Comparison of ENCODE assay signal across 8 mouse cellular contexts in the genomic region with DNA sequence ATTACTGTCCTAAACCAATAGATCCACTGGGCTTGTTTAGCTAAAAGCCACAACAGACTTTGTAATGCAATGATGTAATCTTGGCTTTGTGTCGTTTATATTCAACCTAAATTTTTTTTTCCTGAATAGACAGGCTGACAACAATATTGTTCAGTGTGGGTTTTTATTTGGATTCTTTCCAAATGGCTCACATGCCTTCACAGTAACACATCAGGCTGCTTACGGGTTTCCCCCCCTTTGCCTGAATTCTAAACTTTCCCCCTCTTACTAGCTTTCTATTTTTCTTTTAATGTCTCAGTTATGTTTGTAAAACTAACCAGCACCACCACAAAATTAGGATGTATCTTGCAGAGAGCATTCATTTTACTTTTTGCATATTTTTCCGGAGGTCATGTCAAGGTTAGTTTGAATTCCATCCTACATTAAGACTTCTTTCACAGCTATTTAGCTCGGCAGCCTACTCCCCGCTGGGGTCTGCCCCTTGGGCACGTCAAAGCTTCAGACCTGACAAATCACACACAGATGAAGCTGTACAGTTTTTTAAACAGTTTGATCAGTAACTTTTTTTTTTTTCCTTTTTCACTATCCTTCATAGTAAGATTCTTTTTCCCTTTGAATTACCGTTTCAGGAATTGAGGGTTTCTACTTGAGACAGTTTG.
A peak's percentile ranks its signal among the peaks of the same experiment; 100 is the strongest.
DNase-seq lines count a peak whose midpoint lies in the region; ATAC-seq lines count a peak whose summit lies in the region.

No protein-coding gene starts in this region.

- 21% methylated on average over 7 of the region's 7 CpGs for WGBS in heart, embryonic 16.5 days
- WGBS in heart, embryonic 11.5 days (ENCODE audit: insufficient replicate concordance) = 29% methylated on average over 7 of the region's 7 CpGs
- 4% methylated on average over 7 of the region's 7 CpGs for WGBS in hindbrain, embryonic 13.5 days
- 7% methylated on average over 7 of the region's 7 CpGs for WGBS in neural tube, embryonic 11.5 days

- H3K4me2 ChIP-seq in heart, embryonic 16.5 days (ENCODE audit: low read depth, low read length) = peak overlapping the region; percentile 40
- no peak overlapping the region; the same call in 1 of the 2 replicates for H3K4me2 ChIP-seq in heart, embryonic 11.5 days
- H3K4me2 ChIP-seq in hindbrain, embryonic 13.5 days = peak overlapping the region; percentile 11; the same call in 1 of the 2 replicates
- no peak overlapping the region for H3K4me2 ChIP-seq in neural tube, embryonic 11.5 days (ENCODE audit: low read depth)

- H3K27me3 ChIP-seq in heart, embryonic 16.5 days (ENCODE audit: control insufficient read depth, insufficient read depth, low read length) = no peaks in the 10 kb centered on the region
- H3K27me3 ChIP-seq in heart, embryonic 11.5 days (ENCODE audit: control insufficient read depth, insufficient read depth, low read length) = no peaks in the 10 kb centered on the region
- H3K27me3 ChIP-seq in hindbrain, embryonic 13.5 days = no peaks in the 10 kb centered on the region
- no peaks in the 10 kb centered on the region for H3K27me3 ChIP-seq in neural tube, embryonic 11.5 days (ENCODE audit: control insufficient read depth, insufficient read depth, low read length)

- ATAC-seq in heart, embryonic 16.5 days (replicated peaks; ENCODE audit: extremely low read depth, insufficient read depth, low FRiP score) = no peak
- no peak for ATAC-seq in heart, embryonic 11.5 days (replicated peaks; ENCODE audit: insufficient number of reproducible peaks, low FRiP score, low TSS enrichment)
- no peak for ATAC-seq in hindbrain, embryonic 13.5 days (ENCODE audit: low FRiP score)
- ATAC-seq in neural tube, embryonic 11.5 days (ENCODE audit: insufficient read depth, low FRiP score, low TSS enrichment) = peak; percentile 36; the same call in 1 of the 2 replicates

- H3K9ac ChIP-seq in heart, embryonic 16.5 days (ENCODE audit: low read length) = peak overlapping the region; percentile 25; the same call in 1 of the 2 replicates
- no peak overlapping the region for H3K9ac ChIP-seq in heart, embryonic 11.5 days (ENCODE audit: low read depth, low read length)
- H3K9ac ChIP-seq in hindbrain, embryonic 13.5 days = no peak overlapping the region
- no peak overlapping the region for H3K9ac ChIP-seq in neural tube, embryonic 11.5 days (ENCODE audit: low read length)

- no peak overlapping the region for H3K4me3 ChIP-seq in heart, embryonic 16.5 days (ENCODE audit: low read length)
- H3K4me3 ChIP-seq in heart, embryonic 11.5 days (ENCODE audit: low read depth, low read length) = no peak overlapping the region
- no peak overlapping the region for H3K4me3 ChIP-seq in hindbrain, embryonic 13.5 days
- no peak overlapping the region for H3K4me3 ChIP-seq in neural tube, embryonic 11.5 days (ENCODE audit: low read depth, low read length)

- peak overlapping the region; percentile 59 for H3K27ac ChIP-seq in heart, embryonic 16.5 days (ENCODE audit: low read length)
- H3K27ac ChIP-seq in heart, embryonic 11.5 days (ENCODE audit: low read depth, low read length) = no peak overlapping the region
- peak overlapping the region; percentile 52; the same call in 1 of the 2 replicates for H3K27ac ChIP-seq in hindbrain, embryonic 13.5 days
- H3K27ac ChIP-seq in neural tube, embryonic 11.5 days (ENCODE audit: low read depth, low read length) = 0 out of 2 replicates have a peak overlapping the region, but pooled peaks have one; percentile 34

- no peaks in the 10 kb centered on the region for H3K36me3 ChIP-seq in heart, embryonic 16.5 days (ENCODE audit: control insufficient read depth, insufficient read depth)
- H3K36me3 ChIP-seq in heart, embryonic 11.5 days (ENCODE audit: control insufficient read depth, insufficient read depth, low read length) = no peaks in the 10 kb centered on the region
- no peaks in the 10 kb centered on the region for H3K36me3 ChIP-seq in hindbrain, embryonic 13.5 days
- no peaks in the 10 kb centered on the region for H3K36me3 ChIP-seq in neural tube, embryonic 11.5 days (ENCODE audit: control insufficient read depth, insufficient read depth, low read length)

- DNase-seq in embryo, embryonic 11.5 days (ENCODE audit: low read depth, low spot score) = peak; percentile 42
- DNase-seq in neural tube, embryonic 11.5 days (ENCODE audit: low spot score) = peak; percentile 80
- no peak for DNase-seq in adrenal gland, postnatal 10 days
- DNase-seq in gastrocnemius, postnatal 36 days = no peak
- DNase-seq in frontal cortex, adult 2 months (ENCODE audit: extremely low spot score in 1 of 2, low spot score in 1 of 2) = no peak

- intact Hi-C loops in gastrocnemius, postnatal 36 days (cut with DNase I) = no loop called here

- no peaks in the 10 kb centered on the region for H3K9me3 ChIP-seq in heart, embryonic 16.5 days (replicated peaks; ENCODE audit: control insufficient read depth, low read length)
- H3K9me3 ChIP-seq in heart, embryonic 11.5 days (replicated peaks; ENCODE audit: control insufficient read depth, low read length) = no peaks in the 10 kb centered on the region
- no peaks in the 10 kb centered on the region for H3K9me3 ChIP-seq in hindbrain, embryonic 13.5 days
- no peaks in the 10 kb centered on the region for H3K9me3 ChIP-seq in neural tube, embryonic 11.5 days (ENCODE audit: control insufficient read depth, low read length)

- peaks cover 12% of the 10 kb centered on the region for H3K4me1 ChIP-seq in heart, embryonic 16.5 days (ENCODE audit: control insufficient read depth, insufficient read depth, low read length)
- no peaks in the 10 kb centered on the region for H3K4me1 ChIP-seq in heart, embryonic 11.5 days (ENCODE audit: control insufficient read depth, insufficient read depth, low read length)
- H3K4me1 ChIP-seq in hindbrain, embryonic 13.5 days (replicated peaks) = peaks cover 56% of the 10 kb centered on the region
- H3K4me1 ChIP-seq in neural tube, embryonic 11.5 days (ENCODE audit: control insufficient read depth, insufficient read depth, low read length) = peaks cover 30% of the 10 kb centered on the region

Comparison
In these comparisons a context has a peak if more than half of its experiments do, and no peak if none do; other contexts are left out.
1. H3K4me2 ChIP-seq: peak in heart, embryonic 16.5 days (single experiment) and hindbrain, embryonic 13.5 days (single experiment); none in heart, embryonic 11.5 days (single experiment) and neural tube, embryonic 11.5 days (single experiment).
2. DNase-seq: peak in embryo, embryonic 11.5 days (single experiment) and neural tube, embryonic 11.5 days (single experiment); none in adrenal gland, postnatal 10 days (single experiment), gastrocnemius, postnatal 36 days (0 of 2) and frontal cortex, adult 2 months (0 of 2).